Mouse (Mus musculus) testis, adult 2 months (tissue): ENCODE data around the gene H2-Ab1.

Source experiments
- CTCF ChIP-seq: fragments of 200-500 bp; IDR thresholded peaks from 2 replicates; pipeline ENCODE4 v1.5.1; 2012; ENCODE audit warnings: low read depth, mild to moderate bottlenecking, inconsistent platforms, low read length, moderate library complexity; ENCODE audit not compliant: control insufficient read depth, insufficient read depth, insufficient replicate concordance
- POLR2A ChIP-seq: fragments of 200-500 bp; IDR thresholded peaks from 2 replicates; pipeline ENCODE4 v1.6.1; 2012; ENCODE audit warnings: low read depth, mild to moderate bottlenecking, inconsistent platforms, low read length, moderate library complexity; ENCODE audit not compliant: control insufficient read depth

DNA sequence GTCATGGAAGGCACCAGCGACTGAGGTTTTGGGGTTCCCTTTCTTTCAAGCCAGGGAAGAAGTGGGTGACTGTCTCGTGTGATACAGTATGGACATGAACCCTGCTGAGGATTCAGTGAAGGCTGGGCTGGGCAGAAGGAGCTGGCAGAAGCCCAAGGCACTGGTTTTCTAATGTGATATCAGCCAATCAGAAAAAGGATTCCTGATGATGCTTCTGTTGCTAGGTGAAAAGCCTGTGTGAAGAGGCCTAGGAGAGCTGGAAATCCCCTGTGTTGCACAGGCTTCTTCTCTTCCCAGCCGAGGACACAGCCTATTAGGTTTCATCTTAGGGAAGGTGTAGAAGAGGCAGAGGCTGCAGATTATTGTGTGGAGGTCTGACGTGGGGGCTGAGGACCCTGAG is 4.0 kb downstream of the H2-Ab1 start:
- no peak for TF ChIP-seq CTCF
- TF ChIP-seq POLR2A: no peak
